Mouse (Mus musculus) liver, adult (tissue): ENCODE data around the gene Il18rap.

Source experiments
- GATA4 ChIP-seq: IDR thresholded peaks from 2 replicates; pipeline ENCODE4 v1.6.1; 2014; ENCODE audit warnings: mild to moderate bottlenecking, low read length; ENCODE audit not compliant: insufficient replicate concordance

The Il18rap gene

DNA sequence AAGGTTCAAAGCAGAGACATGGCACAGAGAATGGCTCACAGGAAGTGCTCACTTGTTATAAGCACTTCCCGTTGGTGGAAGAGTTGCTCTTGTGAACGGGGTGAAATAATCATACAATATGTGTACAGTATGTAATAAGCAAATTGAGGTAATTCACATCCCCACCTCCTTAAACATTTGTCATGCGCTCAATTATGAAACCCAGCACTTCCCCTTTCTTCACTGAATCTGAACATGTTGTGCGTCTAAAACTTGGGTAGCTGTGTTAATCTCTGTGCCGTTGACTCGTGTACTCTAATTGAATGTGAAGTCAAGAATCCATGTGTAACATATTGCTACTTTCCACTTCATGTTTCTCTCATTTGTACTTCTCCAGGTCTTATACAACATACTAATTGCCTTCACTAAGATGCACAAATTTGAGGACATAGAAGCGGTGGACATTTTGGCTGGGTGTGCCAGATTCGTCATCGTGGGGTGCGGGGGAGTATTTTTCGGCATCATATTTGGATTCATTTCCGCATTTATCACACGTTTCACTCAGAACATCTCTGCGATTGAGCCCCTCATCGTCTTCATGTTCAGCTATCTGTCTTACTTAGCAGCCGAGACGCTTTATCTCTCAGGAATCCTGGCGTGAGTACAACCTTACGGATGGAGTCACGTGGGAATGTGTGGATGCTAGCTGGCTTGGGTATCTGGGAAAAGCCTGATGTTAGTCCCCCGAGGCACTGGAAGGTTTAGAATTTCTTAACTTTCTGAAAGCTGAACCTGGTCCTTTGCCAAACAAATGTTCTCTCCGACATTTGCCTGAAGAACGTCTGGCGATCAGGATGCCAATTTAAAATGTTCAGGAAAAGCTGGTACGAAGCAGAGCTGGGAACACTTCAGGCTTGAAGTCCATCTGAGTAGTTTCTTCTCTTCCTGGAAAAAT lies 85.5 kb downstream of the Il18rap start:
- no peak for TF ChIP-seq GATA4
